Mouse (Mus musculus): Measurements from ENCODE around the gene Fig4. TPM values are rescaled to one million over a fixed set of nuclear protein-coding genes. Genes with fewer than 3 reads are reported as not detected.

Fig4 gene
- polyA plus RNA-seq (2015; fragmentation: Nextera tagmentation; extraction: Ambion mirVana): 14.4 and 15.5 TPM in 2 replicates

DNA sequence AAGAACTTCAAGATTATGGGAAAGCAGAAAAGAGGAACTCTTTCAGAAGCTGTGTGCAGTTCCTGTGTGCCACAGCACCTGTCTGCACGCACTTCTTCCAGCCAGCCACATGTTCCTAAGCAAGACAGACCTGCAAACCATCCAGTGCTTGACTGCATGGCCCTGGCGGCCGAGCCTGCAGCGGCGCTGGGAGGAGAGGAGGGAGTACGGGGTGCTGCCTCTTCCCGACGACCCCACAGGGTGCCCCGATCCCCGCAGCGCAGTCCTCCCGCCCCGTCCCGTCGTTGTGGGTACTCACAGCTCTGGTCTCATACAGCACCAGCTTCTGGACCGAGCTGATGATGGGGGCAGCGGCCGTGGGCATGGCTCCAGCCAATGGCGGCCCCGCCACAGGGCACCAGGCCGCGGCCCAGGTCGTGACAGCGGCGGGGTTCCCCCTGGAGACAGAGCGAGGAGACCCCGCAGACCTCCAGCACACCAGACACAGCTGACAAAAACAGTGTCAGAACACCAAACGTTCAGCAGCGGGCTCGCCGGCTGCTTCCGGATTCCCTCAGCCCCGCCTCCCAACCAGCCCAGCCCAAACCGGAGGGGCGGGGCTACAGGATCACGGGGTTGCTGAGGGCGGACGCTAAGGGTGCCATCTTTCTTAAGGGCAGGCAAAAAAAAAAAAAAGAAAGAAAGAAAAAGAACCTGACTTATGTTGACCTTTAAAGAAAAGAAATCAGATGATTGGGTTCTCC, at the start of gene Fig4:
TSS of gene Fig4 (minus strand) at position 572 of the 743 bp plus-strand sequence.
- Histone ChIP-seq H3K9me3 (replicated peaks) (no peaks in the 10 kb centered on the region), H3K4me3 (replicated peaks) (peak within 1 kb of the TSS; percentile 96), H3K9ac (peak within 1 kb of the TSS; percentile 64), H3K27ac (replicated peaks) (peak within 1 kb of the TSS; percentile 60), H3K4me1 (peaks cover 9% of the 10 kb centered on the region), H3K27me3 (no peaks in the 10 kb centered on the region), H3K36me3 (no peaks in the 10 kb centered on the region), H3K4me2 (replicated peaks) (peak within 1 kb of the TSS; percentile 96)
- WGBS: under 1% methylated on average over 38 of the region's 38 CpGs
- peak; percentile 91 for ATAC-seq (ENCODE audit: insufficient number of reproducible peaks, low FRiP score, low TSS enrichment, low read depth)

DNA sequence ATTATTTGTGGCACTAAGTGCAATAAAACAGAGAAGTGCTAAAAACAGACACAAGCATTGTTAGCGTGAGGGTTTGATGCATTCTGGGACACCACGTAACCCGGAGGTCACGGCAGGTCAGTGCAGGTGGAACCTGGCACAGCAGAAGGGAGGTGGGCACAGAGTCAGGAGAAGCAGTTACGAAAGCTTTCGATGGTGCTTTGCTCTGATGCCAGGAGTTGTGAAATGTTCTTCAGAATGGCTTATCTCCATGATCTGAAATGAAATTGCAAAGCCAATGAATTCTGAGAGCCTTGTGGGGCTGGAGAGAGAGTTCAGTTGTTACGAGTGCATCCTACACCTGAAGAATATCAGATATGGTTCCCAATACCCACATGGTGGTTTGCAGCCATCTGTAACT, 38.3 kb upstream of the Fig4 start:
- WGBS: 74% methylated on average over 7 of the region's 7 CpGs

DNA sequence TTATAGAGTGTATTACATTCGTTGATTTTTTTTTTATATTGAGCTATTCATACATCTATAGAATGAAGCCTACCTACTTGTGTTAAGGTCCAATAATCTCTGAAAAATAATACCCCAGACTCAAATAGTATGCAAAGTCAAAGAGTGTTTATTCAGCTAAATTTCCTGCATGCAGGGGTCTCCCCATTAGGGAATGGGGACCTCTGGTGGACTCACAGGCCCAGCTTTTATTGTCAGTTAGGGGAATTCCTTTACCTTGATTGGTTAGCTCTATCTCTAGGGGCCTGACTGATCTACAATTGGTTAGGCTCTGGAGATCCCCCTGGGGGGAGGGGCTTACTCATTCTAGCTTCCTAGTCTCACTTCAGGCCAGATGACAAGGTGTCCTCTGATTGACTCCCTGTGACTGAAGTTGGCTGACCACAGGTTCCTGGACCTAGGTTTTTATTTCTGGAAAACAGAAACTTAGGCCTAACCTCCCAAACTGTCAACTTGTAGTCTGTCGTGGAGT, 29.5 kb upstream of the Fig4 start:
- Histone ChIP-seq H3K36me3 (no peaks in the 10 kb centered on the region), H3K9me3 (replicated peaks) (no peaks in the 10 kb centered on the region), H3K27me3 (no peaks in the 10 kb centered on the region), H3K4me3 (replicated peaks) (no peak overlapping the region), H3K9ac (no peak overlapping the region), H3K4me2 (replicated peaks) (no peak overlapping the region), H3K27ac (replicated peaks) (no peak overlapping the region), H3K4me1 (no peaks in the 10 kb centered on the region)
- no peak for ATAC-seq (ENCODE audit: insufficient number of reproducible peaks, low FRiP score, low TSS enrichment, low read depth)
- 84% methylated on average over 2 of the region's 2 CpGs for WGBS

More for the DNA sequence above, 38.3 kb upstream of the Fig4 start:
- Histone ChIP-seq H3K4me1 (no peaks in the 10 kb centered on the region), H3K4me3 (replicated peaks) (no peak overlapping the region), H3K36me3 (no peaks in the 10 kb centered on the region), H3K9me3 (replicated peaks) (no peaks in the 10 kb centered on the region), H3K9ac (no peak overlapping the region), H3K27me3 (no peaks in the 10 kb centered on the region), H3K27ac (replicated peaks) (no peak overlapping the region), H3K4me2 (replicated peaks) (no peak overlapping the region)
- no peak for ATAC-seq (ENCODE audit: insufficient number of reproducible peaks, low FRiP score, low TSS enrichment, low read depth)

DNA sequence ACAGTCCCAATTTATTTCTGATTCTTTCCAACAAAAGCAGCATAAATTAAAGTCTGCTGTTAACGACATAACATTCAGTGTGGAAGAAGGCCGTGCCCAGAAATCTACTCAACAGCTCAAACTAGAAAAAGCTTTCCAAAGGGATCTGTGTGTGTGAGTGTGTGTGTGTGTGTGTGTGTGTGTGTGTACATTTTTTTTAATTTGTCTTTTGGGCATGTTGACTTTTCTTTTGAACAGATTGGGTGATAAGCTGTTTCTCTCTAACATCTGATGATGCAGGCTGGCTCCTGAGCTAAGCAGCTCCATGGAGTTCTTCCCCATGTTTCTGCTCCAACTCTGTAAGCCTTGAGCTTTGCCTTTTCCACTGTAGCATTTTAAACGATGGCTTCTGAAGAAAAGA, 12.8 kb upstream of the Fig4 start:
- 75% methylated on average over 3 of the region's 3 CpGs for WGBS
- H3K4me2 ChIP-seq (replicated peaks): no peak overlapping the region
- H3K36me3 ChIP-seq: no peaks in the 10 kb centered on the region
- H3K27me3 ChIP-seq: no peaks in the 10 kb centered on the region
- no peaks in the 10 kb centered on the region for H3K9me3 ChIP-seq (replicated peaks)
- no peak for ATAC-seq (ENCODE audit: insufficient number of reproducible peaks, low FRiP score, low TSS enrichment, low read depth)
- H3K4me1 ChIP-seq: no peaks in the 10 kb centered on the region
- no peak overlapping the region for H3K4me3 ChIP-seq (replicated peaks)
- no peak overlapping the region for H3K9ac ChIP-seq
- H3K27ac ChIP-seq (replicated peaks): no peak overlapping the region

DNA sequence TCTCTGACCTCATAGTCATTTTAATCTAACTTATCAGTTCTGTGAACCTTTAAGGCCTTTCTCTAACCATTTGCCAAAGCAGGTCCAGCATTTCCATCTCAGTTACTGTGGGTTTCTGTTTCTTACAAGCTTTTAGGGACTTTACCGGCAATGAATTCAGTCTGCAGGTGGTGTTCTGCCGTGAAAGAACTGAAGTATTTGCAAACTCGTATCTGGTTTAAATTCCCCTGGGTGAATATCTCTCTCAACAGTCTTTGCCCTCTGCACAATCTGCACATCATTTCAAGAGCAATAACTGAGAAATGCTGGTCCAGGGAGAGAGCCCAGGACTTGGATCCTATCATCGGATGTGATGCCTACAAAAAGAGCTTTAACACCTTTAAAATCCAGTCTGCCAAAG, 5.1 kb upstream of the Fig4 start:
- H3K4me2 ChIP-seq (replicated peaks): no peak overlapping the region
- ATAC-seq (ENCODE audit: insufficient number of reproducible peaks, low FRiP score, low TSS enrichment, low read depth): no peak
- H3K27ac ChIP-seq (replicated peaks): no peak overlapping the region
- H3K4me1 ChIP-seq: no peaks in the 10 kb centered on the region
- H3K36me3 ChIP-seq: no peaks in the 10 kb centered on the region
- no peaks in the 10 kb centered on the region for H3K9me3 ChIP-seq (replicated peaks)
- no peak overlapping the region for H3K4me3 ChIP-seq (replicated peaks)
- no peaks in the 10 kb centered on the region for H3K27me3 ChIP-seq
- no peak overlapping the region for H3K9ac ChIP-seq
- 80% methylated on average over 4 of the region's 4 CpGs for WGBS

DNA sequence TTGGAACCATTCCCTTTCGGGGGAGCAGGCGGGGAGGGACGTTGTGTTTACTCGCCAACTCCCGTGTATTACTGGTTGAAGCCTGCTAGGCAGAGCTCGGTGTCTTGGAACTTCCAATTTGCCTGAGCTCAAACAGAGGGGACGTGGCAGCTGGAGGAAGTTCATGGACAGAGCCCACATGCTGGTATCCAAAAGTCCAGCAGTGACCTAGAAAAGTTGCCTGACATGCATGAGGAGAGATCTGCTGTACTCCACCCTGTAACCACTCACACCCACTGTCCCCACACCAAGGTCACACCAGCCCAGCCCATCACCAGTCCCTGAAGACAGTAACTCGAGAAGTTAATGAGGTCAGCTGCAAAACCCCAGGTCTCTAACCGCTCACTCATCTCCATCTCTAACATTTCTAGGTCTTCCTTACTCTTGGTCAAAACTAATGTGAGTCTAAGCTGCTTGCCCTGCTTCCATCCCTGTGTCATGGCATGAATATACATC, 1.9 kb upstream of the Fig4 start:
- H3K36me3 ChIP-seq: no peaks in the 10 kb centered on the region
- ATAC-seq (ENCODE audit: insufficient number of reproducible peaks, low FRiP score, low TSS enrichment, low read depth): no peak
- peaks cover 9% of the 10 kb centered on the region for H3K4me1 ChIP-seq
- H3K4me2 ChIP-seq (replicated peaks): no peak overlapping the region
- no peaks in the 10 kb centered on the region for H3K27me3 ChIP-seq
- no peaks in the 10 kb centered on the region for H3K9me3 ChIP-seq (replicated peaks)
- WGBS: 73% methylated on average over 9 of the region's 9 CpGs
- H3K27ac ChIP-seq (replicated peaks): no peak overlapping the region
- H3K9ac ChIP-seq: no peak overlapping the region
- no peak overlapping the region for H3K4me3 ChIP-seq (replicated peaks)

DNA sequence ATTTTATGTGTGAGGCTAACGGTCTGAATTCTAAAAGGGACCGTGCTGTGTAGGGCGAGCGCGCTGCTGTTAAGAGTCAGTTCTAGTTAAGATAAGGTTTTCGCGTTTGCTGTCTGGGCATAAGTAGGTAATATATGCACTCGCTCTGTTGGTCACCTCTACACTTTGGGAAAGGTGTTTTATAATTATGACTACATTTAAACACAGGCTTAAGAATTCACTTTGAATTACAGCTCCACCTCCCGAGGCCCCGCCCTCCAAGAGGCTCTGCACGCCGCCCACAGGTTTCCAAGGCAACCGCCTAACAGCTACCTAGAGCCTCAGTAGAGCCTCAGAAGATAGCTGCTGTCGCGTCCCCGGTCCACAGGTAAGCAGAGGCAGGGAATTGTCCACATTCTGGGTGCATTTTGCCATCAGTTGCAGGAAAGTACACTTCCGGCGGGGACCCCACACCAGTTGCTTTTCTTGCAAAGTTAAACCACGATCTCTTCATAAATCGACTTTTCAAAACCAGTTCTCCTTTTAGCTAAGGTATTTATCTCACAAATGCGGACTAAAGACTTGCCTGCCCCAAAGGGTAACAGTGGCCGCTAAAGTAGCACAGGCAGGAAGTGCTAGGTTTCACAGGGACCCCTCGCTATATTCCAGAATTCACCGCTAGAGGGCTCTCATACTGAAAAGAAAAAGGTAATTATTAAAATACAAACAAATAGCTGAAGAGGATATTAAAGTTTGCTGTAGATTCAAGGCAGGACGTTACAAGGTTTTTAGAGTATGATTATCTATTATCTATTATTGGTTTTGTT, 782 bp upstream of the Fig4 start, which contains the start of gene Ak9:
TSS of gene Ak9 (plus strand) at position 342 of the 806 bp plus-strand sequence.
- Histone ChIP-seq H3K27ac (replicated peaks) (peak within 1 kb of the TSS; percentile 60), H3K9me3 (replicated peaks) (no peaks in the 10 kb centered on the region), H3K4me3 (replicated peaks) (peak within 1 kb of the TSS; percentile 96), H3K27me3 (no peaks in the 10 kb centered on the region), H3K4me1 (peaks cover 9% of the 10 kb centered on the region), H3K9ac (peak within 1 kb of the TSS; percentile 64), H3K36me3 (no peaks in the 10 kb centered on the region), H3K4me2 (replicated peaks) (peak within 1 kb of the TSS; percentile 96)
- WGBS: under 1% methylated on average over 25 of the region's 25 CpGs
- ATAC-seq (ENCODE audit: insufficient number of reproducible peaks, low FRiP score, low TSS enrichment, low read depth): peak; percentile 77

DNA sequence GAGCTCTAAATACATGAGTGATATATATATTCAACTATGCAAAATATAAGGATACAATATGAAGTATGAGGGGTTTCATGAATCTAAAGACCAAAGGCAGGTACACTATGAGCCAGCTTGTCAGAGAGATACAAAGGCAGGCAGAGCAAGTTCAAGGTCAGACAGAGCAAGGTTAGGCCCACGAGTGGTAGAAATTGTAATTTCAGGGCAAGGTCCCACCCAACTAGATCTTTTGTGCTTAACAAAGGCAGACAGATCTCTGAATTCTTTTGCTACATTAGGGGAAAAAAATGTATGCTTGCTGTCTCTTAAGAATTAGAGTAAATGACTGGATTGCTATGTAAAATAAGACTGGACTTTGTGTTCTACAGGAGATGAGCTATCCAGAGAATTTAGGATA, 2.9 kb downstream of the Fig4 start:
- Histone ChIP-seq H3K9ac (no peak overlapping the region), H3K27me3 (no peaks in the 10 kb centered on the region), H3K4me2 (replicated peaks) (no peak overlapping the region), H3K9me3 (replicated peaks) (no peaks in the 10 kb centered on the region), H3K4me1 (peaks cover 9% of the 10 kb centered on the region), H3K27ac (replicated peaks) (no peak overlapping the region), H3K4me3 (replicated peaks) (no peak overlapping the region), H3K36me3 (no peaks in the 10 kb centered on the region)
- WGBS: 54% methylated on average over 1 of the region's 1 CpGs
- ATAC-seq (ENCODE audit: insufficient number of reproducible peaks, low FRiP score, low TSS enrichment, low read depth): no peak

DNA sequence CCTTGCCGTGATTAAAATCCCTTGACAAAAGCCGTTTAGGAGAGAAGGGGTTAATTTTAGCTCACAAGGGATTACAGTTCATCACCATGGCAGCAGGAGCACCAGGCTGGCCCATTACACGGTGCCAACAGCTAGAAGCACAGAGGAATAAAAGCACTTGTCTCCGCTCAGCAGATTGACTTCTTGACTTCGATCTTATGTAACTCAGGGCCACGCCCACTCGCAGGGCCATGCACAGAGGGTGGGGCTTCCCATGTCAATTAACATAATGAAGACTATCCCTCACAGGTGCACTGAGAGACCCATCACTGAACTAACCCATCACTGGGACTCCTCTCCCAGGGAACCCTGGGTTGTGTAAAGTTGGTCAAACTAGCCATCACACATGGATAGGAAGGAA, 7.9 kb downstream of the Fig4 start:
- H3K27ac ChIP-seq (replicated peaks): no peak overlapping the region
- H3K9ac ChIP-seq: no peak overlapping the region
- no peak overlapping the region for H3K4me3 ChIP-seq (replicated peaks)
- H3K27me3 ChIP-seq: no peaks in the 10 kb centered on the region
- no peak for ATAC-seq (ENCODE audit: insufficient number of reproducible peaks, low FRiP score, low TSS enrichment, low read depth)
- peaks cover 12% of the 10 kb centered on the region for H3K4me1 ChIP-seq
- H3K9me3 ChIP-seq (replicated peaks): no peaks in the 10 kb centered on the region
- H3K4me2 ChIP-seq (replicated peaks): no peak overlapping the region
- WGBS: 49% methylated on average over 7 of the region's 7 CpGs
- H3K36me3 ChIP-seq: no peaks in the 10 kb centered on the region

DNA sequence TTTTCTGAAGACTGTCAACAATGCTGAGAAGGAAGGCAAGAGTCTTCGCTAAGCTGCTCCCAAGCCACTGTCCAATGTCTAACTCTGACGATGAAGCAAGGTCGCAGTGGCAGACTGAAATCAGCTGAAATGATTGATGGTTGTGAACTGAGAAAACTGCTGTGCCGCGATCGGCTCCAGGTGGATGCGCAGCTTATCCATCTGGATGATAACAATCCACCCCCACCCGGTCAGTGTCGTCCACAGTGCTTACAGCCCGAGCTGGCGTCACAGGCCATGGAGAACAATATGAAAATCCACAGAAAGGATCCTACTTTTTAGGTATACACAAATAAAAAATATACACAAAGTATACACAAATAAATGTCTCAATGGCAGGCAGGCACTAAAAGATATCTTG, 8.3 kb downstream of the Fig4 start:
- WGBS: 89% methylated on average over 11 of the region's 11 CpGs

DNA sequence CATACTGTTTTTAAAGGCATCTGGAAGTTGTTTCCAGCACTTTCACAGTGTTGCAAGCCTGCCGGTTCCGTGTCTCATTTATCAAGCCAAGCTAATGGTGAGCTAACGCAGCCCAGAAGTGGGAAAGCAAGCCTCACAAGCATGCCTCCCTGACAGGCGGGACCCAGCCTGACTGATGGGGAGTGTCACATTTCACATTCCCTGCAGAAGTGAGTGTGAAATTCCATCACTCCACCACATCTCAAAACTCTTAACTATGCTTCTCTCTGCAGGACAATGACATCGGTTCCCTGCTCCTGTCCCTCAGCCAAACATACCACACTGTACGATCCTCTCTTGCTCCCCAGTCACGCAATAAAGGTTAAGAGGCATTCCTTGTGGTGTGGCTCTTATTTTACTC, 10.0 kb downstream of the Fig4 start:
- no peak overlapping the region for H3K27ac ChIP-seq (replicated peaks)

More for the DNA sequence above, 8.3 kb downstream of the Fig4 start:
- ATAC-seq (ENCODE audit: insufficient number of reproducible peaks, low FRiP score, low TSS enrichment, low read depth): no peak
- Histone ChIP-seq H3K4me1 (peaks cover 12% of the 10 kb centered on the region), H3K4me2 (replicated peaks) (no peak overlapping the region), H3K27me3 (no peaks in the 10 kb centered on the region), H3K9me3 (replicated peaks) (no peaks in the 10 kb centered on the region), H3K9ac (no peak overlapping the region), H3K36me3 (no peaks in the 10 kb centered on the region), H3K4me3 (replicated peaks) (no peak overlapping the region), H3K27ac (replicated peaks) (no peak overlapping the region)

More for the DNA sequence above, 10.0 kb downstream of the Fig4 start:
- no peak overlapping the region for H3K9ac ChIP-seq
- peaks cover 14% of the 10 kb centered on the region for H3K4me1 ChIP-seq
- 3% methylated on average over 7 of the region's 7 CpGs for WGBS
- no peaks in the 10 kb centered on the region for H3K9me3 ChIP-seq (replicated peaks)
- H3K4me3 ChIP-seq (replicated peaks): no peak overlapping the region
- 0 out of 2 replicates have a peak, but pooled peaks have one; percentile 34 for ATAC-seq (ENCODE audit: insufficient number of reproducible peaks, low FRiP score, low TSS enrichment, low read depth)
- no peaks in the 10 kb centered on the region for H3K36me3 ChIP-seq
- H3K4me2 ChIP-seq (replicated peaks): peak overlapping the region; percentile 22; the same call in 1 of the 2 replicates
- H3K27me3 ChIP-seq: no peaks in the 10 kb centered on the region
